Mouse (Mus musculus): ENCODE data around the gene Ppp1r35.

Ppp1r35 gene

GRCm38 (mm10) chr5:137751221-137751887, 27.3 kb upstream of the Ppp1r35 start:
- DNase-seq (ENCODE audit: low spot score) = no peak

- no peak for DNase-seq (ENCODE audit: low spot score)
Observed at GRCm38 (mm10) chr5:137751988-137752387, 26.7 kb upstream of the Ppp1r35 start.

GRCm38 (mm10) chr5:137753111-137753832, 25.4 kb upstream of the Ppp1r35 start:
- no peak for DNase-seq (ENCODE audit: low spot score)

GRCm38 (mm10) chr5:137755425-137755824, 23.2 kb upstream of the Ppp1r35 start:
- no peak for DNase-seq (ENCODE audit: low spot score)

- DNase-seq (ENCODE audit: low spot score) = no peak
Observed at GRCm38 (mm10) chr5:137756106-137756505, 22.5 kb upstream of the Ppp1r35 start.

GRCm38 (mm10) chr5:137756882-137757661, 21.6 kb upstream of the Ppp1r35 start:
- peak; percentile 92 for DNase-seq (ENCODE audit: low spot score)

GRCm38 (mm10) chr5:137757887-137758286, 20.8 kb upstream of the Ppp1r35 start:
- no peak for DNase-seq (ENCODE audit: low spot score)

- DNase-seq (ENCODE audit: low spot score) = no peak
Observed at GRCm38 (mm10) chr5:137758921-137759534, 19.6 kb upstream of the Ppp1r35 start.

- peak; percentile 82 for DNase-seq (ENCODE audit: low spot score)
Observed at GRCm38 (mm10) chr5:137759971-137760412, 18.7 kb upstream of the Ppp1r35 start.

GRCm38 (mm10) chr5:137764609-137765340, 13.9 kb upstream of the Ppp1r35 start:
- DNase-seq (ENCODE audit: low spot score) = no peak

- peak; percentile 58 for DNase-seq (ENCODE audit: low spot score)
Observed at GRCm38 (mm10) chr5:137766270-137766669, 12.4 kb upstream of the Ppp1r35 start.

- DNase-seq (ENCODE audit: low spot score) = no peak
Observed at GRCm38 (mm10) chr5:137768475-137768874, 10.2 kb upstream of the Ppp1r35 start.

GRCm38 (mm10) chr5:137770709-137771108, 7.9 kb upstream of the Ppp1r35 start:
- DNase-seq (ENCODE audit: low spot score) = peak; percentile 76

- DNase-seq (ENCODE audit: low spot score) = no peak
Observed at GRCm38 (mm10) chr5:137772755-137773154, 5.9 kb upstream of the Ppp1r35 start.

GRCm38 (mm10) chr5:137775587-137776290, 2.9 kb upstream of the Ppp1r35 start:
- DNase-seq (ENCODE audit: low spot score) = no peak

GRCm38 (mm10) chr5:137776408-137776918, 2.2 kb upstream of the Ppp1r35 start:
- DNase-seq (ENCODE audit: low spot score) = no peak

GRCm38 (mm10) chr5:137777267-137777845, 1.3 kb upstream of the Ppp1r35 start:
- no peak for DNase-seq (ENCODE audit: low spot score)

GRCm38 (mm10) chr5:137779053-137779933, 644 bp downstream of the Ppp1r35 start:
- DNase-seq (ENCODE audit: low spot score) = peak; percentile 36

- no peak for DNase-seq (ENCODE audit: low spot score)
Observed at GRCm38 (mm10) chr5:137781661-137782060, 3.0 kb downstream of the Ppp1r35 start.

Measured in embryo, embryonic 10.5 days (tissue).